Mouse (Mus musculus): Measurements from ENCODE around the gene Gm6588.

DNA sequence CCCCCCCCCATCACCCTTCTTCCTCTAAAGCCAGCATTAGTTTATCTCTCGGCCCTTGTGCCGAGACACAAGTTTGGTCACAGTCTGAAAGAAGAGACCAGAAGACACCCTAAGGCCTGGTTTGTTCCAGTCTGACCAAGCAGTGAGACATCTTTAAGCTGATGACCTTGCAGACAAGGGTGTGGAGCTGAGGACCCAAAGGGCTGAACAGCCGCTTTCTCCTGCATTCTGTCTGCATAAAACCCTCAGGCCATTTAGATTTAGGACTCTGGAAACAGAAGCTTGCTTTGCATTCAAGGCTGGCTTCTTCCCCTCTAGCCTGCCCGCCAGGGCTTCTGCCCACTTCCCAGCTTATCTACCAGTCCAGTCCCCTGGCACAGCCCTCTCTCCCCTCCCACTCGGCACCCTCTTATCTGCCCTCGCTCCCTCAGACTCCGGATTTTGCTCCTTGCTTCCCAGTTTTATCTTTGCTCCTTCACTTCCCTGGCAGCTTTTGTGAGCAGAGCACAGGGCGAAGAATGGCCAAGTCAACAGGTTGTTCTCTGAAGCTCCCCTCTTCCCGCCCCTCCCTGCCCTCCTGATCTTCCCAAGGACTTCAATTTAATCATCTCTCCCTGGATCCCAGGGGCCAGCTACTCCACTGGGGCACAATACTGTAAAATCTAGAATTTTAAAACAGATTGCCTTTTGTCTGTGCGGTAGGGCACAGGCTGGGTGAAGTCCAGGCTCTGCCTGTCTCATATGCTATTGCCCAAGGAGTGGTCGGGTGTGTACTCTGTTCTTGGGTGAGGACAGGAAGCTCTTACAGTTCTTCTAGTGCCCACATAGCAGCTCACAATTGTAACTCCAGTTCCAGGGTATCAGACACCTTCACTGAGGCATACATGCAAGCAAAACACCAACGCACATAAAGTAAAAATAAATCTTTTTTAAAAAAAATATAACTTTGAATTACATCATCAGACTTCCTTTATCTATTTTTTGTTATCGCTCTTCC, 50.0 kb downstream of the Gm6588 start:
- TF ChIP-seq EP300 (IDR thresholded peaks at IDR 0.05; ENCODE audit: low read depth) (no peak), CTCF (IDR thresholded peaks at IDR 0.05; ENCODE audit: low read depth) (no peak)

Data from liver, postnatal 0 days (tissue).